Mouse (Mus musculus): Measurements from ENCODE around the gene Slc7a8.

- TF ChIP-seq CTCF (IDR thresholded peaks at IDR 0.05; ENCODE audit: extremely low read depth, insufficient read length, insufficient replicate concordance, low read depth, low read length) (no peak), POLR2A (IDR thresholded peaks at IDR 0.05; ENCODE audit: low read depth, low read length) (no peak)
Observed at GRCm38 (mm10) chr14:54727565-54727964, 54.2 kb downstream of the Slc7a8 start.
